Mouse (Mus musculus) heart, embryonic 15.5 days (tissue): Measurements from ENCODE around the gene 2210407C18Rik. TPM values are rescaled to one million over a fixed set of nuclear protein-coding genes. Genes with fewer than 3 reads are reported as not detected.

Source experiments
- ATAC-seq: fragments of 200-750 bp; cut with Nextera tagmentation; replicated peaks from 2 replicates; pipeline ENCODE4 v1.8.0; 2017; ENCODE audit warnings: low read depth, moderate TSS enrichment; ENCODE audit not compliant: insufficient number of reproducible peaks, insufficient read depth, low FRiP score
- H3K27ac ChIP-seq: fragments of 300-500 bp; sonication (generic); 2 replicates; pipeline ENCODE4 v1.5.1; 2015; ENCODE audit warnings: mild to moderate bottlenecking, inconsistent platforms
- H3K27me3 ChIP-seq: fragments of 300-500 bp; sonication (generic); 2 replicates; pipeline ENCODE4 v1.6.1; 2015; ENCODE audit warnings: inconsistent platforms
- H3K36me3 ChIP-seq: fragments of 300-500 bp; sonication (generic); 2 replicates; pipeline ENCODE4 v1.6.1; 2015; ENCODE audit warnings: mild to moderate bottlenecking, inconsistent platforms
- H3K4me1 ChIP-seq: fragments of 300-500 bp; sonication (generic); replicated peaks from 2 replicates; pipeline ENCODE4 v1.6.1; 2015; ENCODE audit warnings: inconsistent platforms
- H3K4me2 ChIP-seq: fragments of 300-500 bp; sonication (generic); 2 replicates; pipeline ENCODE4 v1.6.1; 2015; ENCODE audit warnings: inconsistent platforms, mild to moderate bottlenecking, moderate library complexity
- H3K4me3 ChIP-seq: fragments of 300-500 bp; sonication (generic); 2 replicates; pipeline ENCODE4 v1.5.1; 2015; ENCODE audit warnings: mild to moderate bottlenecking, inconsistent platforms
- H3K9ac ChIP-seq: fragments of 300-500 bp; sonication (generic); 2 replicates; pipeline ENCODE4 v1.6.1; 2015; ENCODE audit warnings: mild to moderate bottlenecking, inconsistent platforms
- H3K9me3 ChIP-seq: fragments of 300-500 bp; sonication (generic); replicated peaks from 2 replicates; pipeline ENCODE4 v1.6.1; 2016; ENCODE audit warnings: inconsistent platforms
- WGBS: fragments of 180-500 bp; shearing (Covaris S2); methylation state at CpG from one replicate; pipeline ENCODE4 v1.1.7; 2015; ENCODE audit warnings: mixed read lengths; 5-methylcytosine and 5-hydroxymethylcytosine counted together
- polyA plus RNA-seq: library from polyadenylated mRNA; unstranded; fragments of >200 nt; fragmentation: Nextera tagmentation; extraction: Ambion mirVana; gene quantifications from 2 replicates; pipeline ENCODE4 v1.2.1, GENCODE M21; 2015

The 2210407C18Rik gene
- polyA plus RNA-seq, 1 experiment from 2014 or later = not detected

- H3K4me1 ChIP-seq = no peaks in the 10 kb centered on the region
- peaks cover 3% of the 10 kb centered on the region; the same call in 1 of the 2 replicates for H3K27me3 ChIP-seq
- no peak for ATAC-seq
- H3K4me2 ChIP-seq = no peak overlapping the region
- H3K4me3 ChIP-seq = no peak overlapping the region
- H3K27ac ChIP-seq = no peak overlapping the region
- no peak overlapping the region for H3K9ac ChIP-seq
- no peaks in the 10 kb centered on the region for H3K36me3 ChIP-seq
- H3K9me3 ChIP-seq = no peaks in the 10 kb centered on the region
- WGBS = 81% methylated on average over 13 of the region's 13 CpGs
These were observed 18.0 kb downstream of the 2210407C18Rik start for GRCm38 (mm10) chr11:58597837-58598236.

GRCm38 (mm10) chr11:58594814-58595213 lies 21.1 kb downstream of the 2210407C18Rik start, which contains the start of gene Olfr324:
Olfr324 (plus strand) TSS chr11:58595114.
- ATAC-seq = no peak
- H3K4me2 ChIP-seq = no peak within 1 kb of the TSS
- WGBS = 74% methylated on average over 6 of the region's 6 CpGs

GRCm38 (mm10) chr11:58588620-58589250 lies 27.1 kb downstream of the 2210407C18Rik start:
- Histone ChIP-seq H3K36me3 (no peaks in the 10 kb centered on the region), H3K4me3 (no peak overlapping the region), H3K9ac (no peak overlapping the region), H3K27me3 (no peaks in the 10 kb centered on the region), H3K4me1 (no peaks in the 10 kb centered on the region), H3K27ac (no peak overlapping the region), H3K4me2 (no peak overlapping the region), H3K9me3 (no peaks in the 10 kb centered on the region)
- no peak for ATAC-seq
- 62% methylated on average over 3 of the region's 3 CpGs for WGBS

More at GRCm38 (mm10) chr11:58594814-58595213, 21.1 kb downstream of the 2210407C18Rik start, which contains the start of gene Olfr324:
- no peak within 1 kb of the TSS for H3K4me3 ChIP-seq
- peaks cover 3% of the 10 kb centered on the region; the same call in 1 of the 2 replicates for H3K27me3 ChIP-seq
- no peaks in the 10 kb centered on the region for H3K36me3 ChIP-seq
- no peaks in the 10 kb centered on the region for H3K9me3 ChIP-seq
- no peaks in the 10 kb centered on the region for H3K4me1 ChIP-seq
- H3K9ac ChIP-seq = no peak within 1 kb of the TSS
- no peak within 1 kb of the TSS for H3K27ac ChIP-seq

GRCm38 (mm10) chr11:58587898-58588348 lies 28.0 kb downstream of the 2210407C18Rik start:
- H3K4me3 ChIP-seq = no peak overlapping the region
- no peak overlapping the region for H3K9ac ChIP-seq
- H3K4me2 ChIP-seq = no peak overlapping the region
- no peaks in the 10 kb centered on the region for H3K4me1 ChIP-seq
- no peak overlapping the region for H3K27ac ChIP-seq
- no peaks in the 10 kb centered on the region for H3K9me3 ChIP-seq
- 61% methylated on average over 7 of the region's 7 CpGs for WGBS
- no peak for ATAC-seq
- H3K27me3 ChIP-seq = no peaks in the 10 kb centered on the region
- H3K36me3 ChIP-seq = no peaks in the 10 kb centered on the region

GRCm38 (mm10) chr11:58578636-58579035 lies 37.2 kb downstream of the 2210407C18Rik start:
- no peak overlapping the region for H3K9ac ChIP-seq
- no peaks in the 10 kb centered on the region for H3K9me3 ChIP-seq
- H3K27me3 ChIP-seq = no peaks in the 10 kb centered on the region
- no peak overlapping the region for H3K4me3 ChIP-seq
- no peak for ATAC-seq
- WGBS = 61% methylated on average over 8 of the region's 8 CpGs
- H3K4me1 ChIP-seq = no peaks in the 10 kb centered on the region
- no peak overlapping the region for H3K4me2 ChIP-seq
- H3K27ac ChIP-seq = no peak overlapping the region
- H3K36me3 ChIP-seq = no peaks in the 10 kb centered on the region

- no peaks in the 10 kb centered on the region for H3K4me1 ChIP-seq
- no peaks in the 10 kb centered on the region for H3K27me3 ChIP-seq
- 84% methylated on average over 1 of the region's 1 CpGs for WGBS
- no peaks in the 10 kb centered on the region for H3K36me3 ChIP-seq
- H3K9ac ChIP-seq = no peak within 1 kb of the TSS
- H3K4me3 ChIP-seq = no peak within 1 kb of the TSS
- H3K27ac ChIP-seq = no peak within 1 kb of the TSS
- H3K4me2 ChIP-seq = no peak within 1 kb of the TSS
- ATAC-seq = no peak
- no peaks in the 10 kb centered on the region for H3K9me3 ChIP-seq
These were observed 38.4 kb downstream of the 2210407C18Rik start, which contains the start of gene Olfr325 for GRCm38 (mm10) chr11:58577430-58577829. Olfr325 (plus strand) TSS chr11:58577730.

- no peak for ATAC-seq
- no peak within 1 kb of the TSS for H3K4me3 ChIP-seq
- no peak within 1 kb of the TSS for H3K4me2 ChIP-seq
- no peak within 1 kb of the TSS for H3K27ac ChIP-seq
- H3K27me3 ChIP-seq = no peaks in the 10 kb centered on the region
- H3K4me1 ChIP-seq = no peaks in the 10 kb centered on the region
- H3K36me3 ChIP-seq = no peaks in the 10 kb centered on the region
- 51% methylated on average over 5 of the region's 5 CpGs for WGBS
- H3K9ac ChIP-seq = no peak within 1 kb of the TSS
- H3K9me3 ChIP-seq = no peaks in the 10 kb centered on the region
These were observed 45.5 kb downstream of the 2210407C18Rik start, which contains the start of gene Olfr224 for GRCm38 (mm10) chr11:58570405-58570804. Olfr224 (minus strand) TSS chr11:58570553.

Other genes starting within 250 kb of the 2210407C18Rik start
- not detected in 2 replicates for gene Lypd8, start 237.0 kb downstream of the 2210407C18Rik start, polyA plus RNA-seq
- not detected in 2 replicates for gene 1810065E05Rik, start 195.0 kb downstream of the 2210407C18Rik start, polyA plus RNA-seq
- gene Gm12253, start 183.5 kb downstream of the 2210407C18Rik start, polyA plus RNA-seq = not detected in 2 replicates
- not detected in 2 replicates for gene Lypd9, start 163.2 kb downstream of the 2210407C18Rik start, polyA plus RNA-seq
- gene Olfr30, start 153.8 kb downstream of the 2210407C18Rik start, polyA plus RNA-seq = not detected in 2 replicates
- not detected in 2 replicates for gene Olfr332, start 123.5 kb downstream of the 2210407C18Rik start, polyA plus RNA-seq
- not detected in 2 replicates for gene Olfr331, start 113.5 kb downstream of the 2210407C18Rik start, polyA plus RNA-seq
- gene Olfr330, start 81.2 kb downstream of the 2210407C18Rik start, polyA plus RNA-seq = 0.11 TPM in 1 of 2 replicates, not detected in the other
- not detected in 2 replicates for gene Olfr329-ps, start 69.7 kb downstream of the 2210407C18Rik start, polyA plus RNA-seq
- gene Olfr328, start 60.4 kb downstream of the 2210407C18Rik start, polyA plus RNA-seq = not detected in 2 replicates
- 0.06 TPM in 1 of 2 replicates, not detected in the other for gene Olfr224, start 45.5 kb downstream of the 2210407C18Rik start, polyA plus RNA-seq
- gene Olfr325, start 38.3 kb downstream of the 2210407C18Rik start, polyA plus RNA-seq = not detected in 2 replicates
- gene Olfr324, start 21.0 kb downstream of the 2210407C18Rik start, polyA plus RNA-seq = not detected in 2 replicates
- gene Olfr323, start 14.4 kb upstream of the 2210407C18Rik start, polyA plus RNA-seq = not detected in 2 replicates
- 0.16 and 0.44 TPM in 2 replicates for gene Trim58, start 24.4 kb upstream of the 2210407C18Rik start, polyA plus RNA-seq
- gene Olfr322, start 42.7 kb upstream of the 2210407C18Rik start, polyA plus RNA-seq = not detected in 2 replicates
- gene Olfr320, start 65.0 kb upstream of the 2210407C18Rik start, polyA plus RNA-seq = not detected in 2 replicates
- gene Olfr319, start 83.1 kb upstream of the 2210407C18Rik start, polyA plus RNA-seq = not detected in 2 replicates
- not detected in 2 replicates for gene Olfr318, start 107.9 kb upstream of the 2210407C18Rik start, polyA plus RNA-seq
- not detected in 2 replicates for gene Olfr317, start 123.1 kb upstream of the 2210407C18Rik start, polyA plus RNA-seq
- not detected in 2 replicates for gene Olfr316, start 136.7 kb upstream of the 2210407C18Rik start, polyA plus RNA-seq
- not detected in 2 replicates for gene Olfr315, start 157.1 kb upstream of the 2210407C18Rik start, polyA plus RNA-seq
- gene Olfr314, start 166.9 kb upstream of the 2210407C18Rik start, polyA plus RNA-seq = not detected in 2 replicates
- 0.62 and 1.1 TPM in 2 replicates for gene Fam183b, start 185.9 kb upstream of the 2210407C18Rik start, polyA plus RNA-seq
- gene Olfr313, start 198.9 kb upstream of the 2210407C18Rik start, polyA plus RNA-seq = 0.14 TPM in 1 of 2 replicates, not detected in the other
- gene Olfr312, start 213.2 kb upstream of the 2210407C18Rik start, polyA plus RNA-seq = 0.11 and 0.16 TPM in 2 replicates
- gene Olfr311, start 223.2 kb upstream of the 2210407C18Rik start, polyA plus RNA-seq = 0.11 and 0.14 TPM in 2 replicates
- gene Gm12258, start 231.1 kb upstream of the 2210407C18Rik start, polyA plus RNA-seq = 3.8 and 4.6 TPM in 2 replicates